Mouse (Mus musculus) splenic B cell, adult 2 months (primary cell): Measurements from ENCODE around the gene Irf2bpl.

Experiments used
- DNase-seq: peaks from one replicate; pipeline ENCODE4 v3.0.0-alpha.2; 2011; ENCODE audit warnings: low read depth, low spot score
- H3K27me3 ChIP-seq: 2 replicates; pipeline ENCODE4 v1.6.1; 2012; ENCODE audit warnings: mild to moderate bottlenecking, low read length, moderate library complexity, mixed read lengths; ENCODE audit not compliant: control insufficient read depth, poor library complexity, insufficient read depth, severe bottlenecking
- H3K36me3 ChIP-seq: 2 replicates; pipeline ENCODE4 v1.6.1; 2012; ENCODE audit warnings: mild to moderate bottlenecking, low read length, moderate library complexity, mixed read lengths; ENCODE audit not compliant: control insufficient read depth, poor library complexity, insufficient read depth, severe bottlenecking

The Irf2bpl gene

GRCm38 (mm10) chr12:86836431-86837047 is 48.1 kb downstream of the Irf2bpl start:
- peak; percentile 93 for DNase-seq
- H3K27me3 ChIP-seq = no peaks in the 10 kb centered on the region
- H3K36me3 ChIP-seq = no peaks in the 10 kb centered on the region

- Histone ChIP-seq H3K36me3 (no peaks in the 10 kb centered on the region), H3K27me3 (no peaks in the 10 kb centered on the region)
- DNase-seq = peak; percentile 73
Measured at GRCm38 (mm10) chr12:86835899-86836298, 48.7 kb downstream of the Irf2bpl start.

GRCm38 (mm10) chr12:86834416-86834772 is 50.2 kb downstream of the Irf2bpl start:
- Histone ChIP-seq H3K27me3 (no peaks in the 10 kb centered on the region), H3K36me3 (no peaks in the 10 kb centered on the region)
- peak; percentile 81 for DNase-seq

GRCm38 (mm10) chr12:86833711-86834415 is 50.7 kb downstream of the Irf2bpl start:
- peak; percentile 94 for DNase-seq
- H3K27me3 ChIP-seq = no peaks in the 10 kb centered on the region
- no peaks in the 10 kb centered on the region for H3K36me3 ChIP-seq

GRCm38 (mm10) chr12:86832551-86833182 is 51.9 kb downstream of the Irf2bpl start:
- peak; percentile 69 for DNase-seq
- Histone ChIP-seq H3K27me3 (no peaks in the 10 kb centered on the region), H3K36me3 (no peaks in the 10 kb centered on the region)

GRCm38 (mm10) chr12:86831591-86832550 is 52.7 kb downstream of the Irf2bpl start:
- no peak for DNase-seq
- H3K36me3 ChIP-seq = no peaks in the 10 kb centered on the region
- no peaks in the 10 kb centered on the region for H3K27me3 ChIP-seq
